Mouse (Mus musculus) small intestine, adult 2 months (tissue): ENCODE results near the gene Lfng.

ENCODE experiments used
- CTCF ChIP-seq: fragments of 200-500 bp; IDR thresholded peaks from 2 replicates; pipeline ENCODE4 v1.5.1; 2012; ENCODE audit warnings: low read depth, mild to moderate bottlenecking, control low read depth, inconsistent platforms, low read length, moderate library complexity, mixed read lengths; ENCODE audit not compliant: insufficient replicate concordance, insufficient read length; ENCODE audit errors: extremely low read depth
- POLR2A ChIP-seq: fragments of 200-500 bp; IDR thresholded peaks from 2 replicates; pipeline ENCODE4 v1.6.1; 2012; ENCODE audit warnings: low read depth, mild to moderate bottlenecking, control low read depth, inconsistent platforms, low read length, moderate library complexity

DNA sequence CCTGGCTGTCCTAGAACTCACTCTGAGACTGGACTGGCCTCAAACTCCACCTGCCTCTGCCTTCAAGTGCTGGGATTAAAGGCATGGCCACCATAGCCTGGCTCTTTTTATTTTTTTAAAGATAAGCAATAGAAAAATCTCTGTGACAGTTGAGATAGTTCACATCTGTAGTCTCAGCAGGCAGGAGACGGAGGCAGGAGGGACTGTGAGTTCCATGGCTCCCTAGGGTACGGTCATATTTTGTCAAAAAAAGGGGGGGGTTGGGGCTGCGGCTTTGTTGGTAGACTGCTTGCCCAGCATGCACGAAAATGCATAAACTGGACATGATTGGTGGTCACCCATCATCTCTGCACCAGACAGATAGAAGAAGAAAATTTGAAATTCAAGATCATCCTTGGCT, 35.9 kb upstream of the Lfng start:
- TF ChIP-seq CTCF, result no peak
- TF ChIP-seq POLR2A, result no peak
